Mouse (Mus musculus) mesoderm, embryonic 11.5 days (tissue): ENCODE measurements at regions not wholly inside any gene's neighbourhood (a gene's known extent, or its start where the extent isn't known, plus 50 kb on each side); places are given as distances from the start of the nearest gene placed in this dataset.
A peak's percentile ranks its signal among the peaks of the same experiment; 100 is the strongest.

Source experiments
- DNase-seq: peaks from one replicate; pipeline ENCODE4 v3.0.0-alpha.2; 2012; ENCODE audit warnings: low read depth, low spot score

GRCm38 (mm10) chr13:107492448-107492847 lies 470.5 kb upstream of the Kif2a start:
- no peak for DNase-seq

- DNase-seq, result no peak
These were observed 469.5 kb upstream of the Kif2a start for GRCm38 (mm10) chr13:107491423-107491822.

GRCm38 (mm10) chr13:107485400-107486017 lies 463.6 kb upstream of the Kif2a start:
- no peak for DNase-seq

GRCm38 (mm10) chr13:107484630-107484998 lies 462.7 kb upstream of the Kif2a start:
- no peak for DNase-seq

- no peak for DNase-seq
These were observed 462.2 kb upstream of the Kif2a start for GRCm38 (mm10) chr13:107483967-107484629.

- DNase-seq, result no peak
These were observed 453.2 kb upstream of the Kif2a start for GRCm38 (mm10) chr13:107475166-107475565.

- peak; percentile 72 for DNase-seq
These were observed 447.8 kb upstream of the Kif2a start for GRCm38 (mm10) chr13:107469491-107470276.

GRCm38 (mm10) chr13:107462791-107463190 lies 440.9 kb upstream of the Kif2a start:
- no peak for DNase-seq

- DNase-seq, result peak; percentile 73
These were observed 439.4 kb upstream of the Kif2a start for GRCm38 (mm10) chr13:107461048-107461912.

- DNase-seq, result no peak
These were observed 436.8 kb upstream of the Kif2a start for GRCm38 (mm10) chr13:107458730-107459129.

GRCm38 (mm10) chr13:107457270-107457669 lies 435.3 kb upstream of the Kif2a start:
- no peak for DNase-seq

- DNase-seq, result no peak
These were observed 434.5 kb upstream of the Kif2a start for GRCm38 (mm10) chr13:107456394-107456793.

GRCm38 (mm10) chr13:107449598-107450179 lies 427.8 kb upstream of the Kif2a start:
- no peak for DNase-seq

- no peak for DNase-seq
These were observed 425.9 kb upstream of the Kif2a start for GRCm38 (mm10) chr13:107447813-107448212.

GRCm38 (mm10) chr13:107419363-107420155 lies 397.6 kb upstream of the Kif2a start:
- DNase-seq, result peak; percentile 27

- DNase-seq, result no peak
These were observed 388.3 kb upstream of the Kif2a start for GRCm38 (mm10) chr13:107410267-107410666.

GRCm38 (mm10) chr13:107407674-107408026 lies 385.7 kb upstream of the Kif2a start:
- DNase-seq, result no peak

GRCm38 (mm10) chr13:107406977-107407673 lies 385.2 kb upstream of the Kif2a start:
- no peak for DNase-seq

- peak; percentile 30 for DNase-seq
These were observed 376.9 kb upstream of the Kif2a start for GRCm38 (mm10) chr13:107398621-107399363.
